Mouse (Mus musculus) midbrain, embryonic 15.5 days (tissue): Measurements from ENCODE around the gene Cxcr5. TPM values are rescaled to one million over a fixed set of nuclear protein-coding genes. Genes with fewer than 3 reads are reported as not detected.
A peak's percentile ranks its signal among the peaks of the same experiment; 100 is the strongest.

Experiments used
- ATAC-seq: fragments of 200-750 bp; cut with Nextera tagmentation; replicated peaks from 2 replicates; pipeline ENCODE4 v1.8.0; 2017; ENCODE audit warnings: moderate TSS enrichment
- H3K27ac ChIP-seq: fragments of 300-500 bp; sonication (generic); 2 replicates; pipeline ENCODE4 v1.5.1; 2015; ENCODE audit warnings: mild to moderate bottlenecking, inconsistent platforms
- H3K27me3 ChIP-seq: fragments of 300-500 bp; sonication (generic); replicated peaks from 2 replicates; pipeline ENCODE4 v1.6.1; 2015; ENCODE audit warnings: inconsistent platforms
- H3K36me3 ChIP-seq: fragments of 300-500 bp; sonication (generic); replicated peaks from 2 replicates; pipeline ENCODE4 v1.6.1; 2015; ENCODE audit warnings: inconsistent platforms
- H3K4me1 ChIP-seq: fragments of 300-500 bp; sonication (generic); 2 replicates; pipeline ENCODE4 v1.6.1; 2015; ENCODE audit warnings: inconsistent platforms
- H3K4me2 ChIP-seq: fragments of 300-500 bp; sonication (generic); 2 replicates; pipeline ENCODE4 v1.6.1; 2015; ENCODE audit warnings: inconsistent platforms, mild to moderate bottlenecking, moderate library complexity
- H3K4me3 ChIP-seq: fragments of 300-500 bp; sonication (generic); 2 replicates; pipeline ENCODE4 v1.5.1; 2015; ENCODE audit warnings: mild to moderate bottlenecking, inconsistent platforms
- H3K9ac ChIP-seq: fragments of 300-500 bp; sonication (generic); 2 replicates; pipeline ENCODE4 v1.6.1; 2015; ENCODE audit warnings: mild to moderate bottlenecking, inconsistent platforms
- H3K9me3 ChIP-seq: fragments of 300-500 bp; sonication (generic); 2 replicates; pipeline ENCODE4 v1.6.1; 2016; ENCODE audit warnings: inconsistent platforms
- WGBS: fragments of 180-500 bp; shearing (Covaris S2); methylation state at CpG from one replicate; pipeline ENCODE4 v1.1.7; 2015; ENCODE audit warnings: mixed read lengths; 5-methylcytosine and 5-hydroxymethylcytosine counted together
- polyA plus RNA-seq: library from polyadenylated mRNA; unstranded; fragments of >200 nt; fragmentation: Nextera tagmentation; extraction: Ambion mirVana; gene quantifications from 2 replicates; pipeline ENCODE4 v1.2.1, GENCODE M21; 2015

Cxcr5 gene
- polyA plus RNA-seq, 1 experiment from 2014 or later, result not detected

GRCm38 (mm10) chr9:44598899-44599495, 37.3 kb upstream of the Cxcr5 start:
- ATAC-seq, result peak; percentile 45; the same call in 1 of the 2 replicates
- H3K27me3 ChIP-seq, result no peaks in the 10 kb centered on the region
- WGBS, result 3% methylated on average over 18 of the region's 18 CpGs
- peak overlapping the region; percentile 46 for H3K4me2 ChIP-seq
- peak overlapping the region; percentile 8; the same call in 1 of the 2 replicates for H3K4me3 ChIP-seq
- peaks cover 27% of the 10 kb centered on the region for H3K4me1 ChIP-seq
- H3K9me3 ChIP-seq, result no peaks in the 10 kb centered on the region
- H3K36me3 ChIP-seq, result no peaks in the 10 kb centered on the region
- peak overlapping the region; percentile 13; the same call in 1 of the 2 replicates for H3K9ac ChIP-seq
- H3K27ac ChIP-seq, result peak overlapping the region; percentile 57

- no peak overlapping the region for H3K4me2 ChIP-seq
- H3K9me3 ChIP-seq, result no peaks in the 10 kb centered on the region
- H3K36me3 ChIP-seq, result no peaks in the 10 kb centered on the region
- no peaks in the 10 kb centered on the region for H3K27me3 ChIP-seq
- 75% methylated on average over 2 of the region's 2 CpGs for WGBS
- H3K27ac ChIP-seq, result no peak overlapping the region
- no peak overlapping the region for H3K9ac ChIP-seq
- no peak overlapping the region for H3K4me3 ChIP-seq
- H3K4me1 ChIP-seq, result peaks cover 14% of the 10 kb centered on the region
- ATAC-seq, result no peak
Measured at GRCm38 (mm10) chr9:44597742-44598141, 36.1 kb upstream of the Cxcr5 start.

GRCm38 (mm10) chr9:44595537-44595930, 33.9 kb upstream of the Cxcr5 start:
- H3K36me3 ChIP-seq, result no peaks in the 10 kb centered on the region

GRCm38 (mm10) chr9:44594901-44595536, 33.3 kb upstream of the Cxcr5 start:
- H3K4me2 ChIP-seq, result no peak overlapping the region
- no peak for ATAC-seq
- no peaks in the 10 kb centered on the region for H3K27me3 ChIP-seq
- no peak overlapping the region for H3K9ac ChIP-seq
- no peaks in the 10 kb centered on the region for H3K9me3 ChIP-seq
- no peaks in the 10 kb centered on the region for H3K36me3 ChIP-seq
- WGBS, result 83% methylated on average over 9 of the region's 9 CpGs
- peaks cover 13% of the 10 kb centered on the region for H3K4me1 ChIP-seq
- no peak overlapping the region for H3K4me3 ChIP-seq
- no peak overlapping the region for H3K27ac ChIP-seq

More at GRCm38 (mm10) chr9:44595537-44595930, 33.9 kb upstream of the Cxcr5 start:
- H3K4me3 ChIP-seq, result no peak overlapping the region
- ATAC-seq, result no peak
- H3K4me1 ChIP-seq, result peaks cover 13% of the 10 kb centered on the region
- H3K27ac ChIP-seq, result no peak overlapping the region
- no peaks in the 10 kb centered on the region for H3K9me3 ChIP-seq
- H3K9ac ChIP-seq, result no peak overlapping the region
- no peaks in the 10 kb centered on the region for H3K27me3 ChIP-seq
- WGBS, result 86% methylated on average over 1 of the region's 1 CpGs
- no peak overlapping the region for H3K4me2 ChIP-seq

- Histone ChIP-seq H3K36me3 (no peaks in the 10 kb centered on the region), H3K27ac (no peak overlapping the region), H3K4me3 (no peak overlapping the region), H3K9ac (no peak overlapping the region), H3K4me1 (peaks cover 7% of the 10 kb centered on the region), H3K4me2 (no peak overlapping the region), H3K9me3 (no peaks in the 10 kb centered on the region), H3K27me3 (no peaks in the 10 kb centered on the region)
- ATAC-seq, result no peak
- WGBS, result 83% methylated on average over 4 of the region's 4 CpGs
Measured at GRCm38 (mm10) chr9:44593886-44594285, 32.2 kb upstream of the Cxcr5 start.

- 82% methylated on average over 4 of the region's 4 CpGs for WGBS
- ATAC-seq, result no peak
- H3K36me3 ChIP-seq, result no peaks in the 10 kb centered on the region
- no peaks in the 10 kb centered on the region; the same call in 1 of the 2 replicates for H3K4me1 ChIP-seq
- no peak overlapping the region for H3K4me3 ChIP-seq
- no peak overlapping the region for H3K4me2 ChIP-seq
- H3K27ac ChIP-seq, result no peak overlapping the region
- no peaks in the 10 kb centered on the region for H3K9me3 ChIP-seq
- H3K9ac ChIP-seq, result no peak overlapping the region
- H3K27me3 ChIP-seq, result no peaks in the 10 kb centered on the region
Measured at GRCm38 (mm10) chr9:44593221-44593620, 31.5 kb upstream of the Cxcr5 start.

GRCm38 (mm10) chr9:44591595-44592188, 30.0 kb upstream of the Cxcr5 start:
- 82% methylated on average over 7 of the region's 7 CpGs for WGBS

GRCm38 (mm10) chr9:44590969-44591368, 29.3 kb upstream of the Cxcr5 start:
- no peak overlapping the region for H3K27ac ChIP-seq
- H3K27me3 ChIP-seq, result no peaks in the 10 kb centered on the region
- H3K36me3 ChIP-seq, result no peaks in the 10 kb centered on the region
- H3K4me3 ChIP-seq, result no peak overlapping the region
- no peak for ATAC-seq
- no peak overlapping the region for H3K9ac ChIP-seq
- H3K4me1 ChIP-seq, result no peaks in the 10 kb centered on the region
- H3K4me2 ChIP-seq, result no peak overlapping the region
- WGBS, result 12% methylated on average over 2 of the region's 2 CpGs
- H3K9me3 ChIP-seq, result no peaks in the 10 kb centered on the region

More at GRCm38 (mm10) chr9:44591595-44592188, 30.0 kb upstream of the Cxcr5 start:
- no peak overlapping the region for H3K9ac ChIP-seq
- no peaks in the 10 kb centered on the region for H3K9me3 ChIP-seq
- H3K36me3 ChIP-seq, result no peaks in the 10 kb centered on the region
- no peak for ATAC-seq
- no peaks in the 10 kb centered on the region for H3K4me1 ChIP-seq
- no peaks in the 10 kb centered on the region for H3K27me3 ChIP-seq
- H3K4me2 ChIP-seq, result no peak overlapping the region
- H3K27ac ChIP-seq, result no peak overlapping the region
- no peak overlapping the region for H3K4me3 ChIP-seq

GRCm38 (mm10) chr9:44589095-44589494, 27.4 kb upstream of the Cxcr5 start:
- H3K4me1 ChIP-seq, result no peaks in the 10 kb centered on the region
- no peak for ATAC-seq
- H3K27ac ChIP-seq, result no peak overlapping the region
- H3K27me3 ChIP-seq, result no peaks in the 10 kb centered on the region
- no peak overlapping the region for H3K4me2 ChIP-seq
- H3K36me3 ChIP-seq, result no peaks in the 10 kb centered on the region
- H3K9ac ChIP-seq, result no peak overlapping the region
- 0 out of 2 replicates have a peak, but pooled peaks cover 2% of the 10 kb centered on the region for H3K9me3 ChIP-seq
- no peak overlapping the region for H3K4me3 ChIP-seq

- WGBS, result 79% methylated on average over 9 of the region's 9 CpGs
- H3K9me3 ChIP-seq, result 0 out of 2 replicates have a peak, but pooled peaks cover 5% of the 10 kb centered on the region
- no peaks in the 10 kb centered on the region for H3K4me1 ChIP-seq
- no peak overlapping the region for H3K4me3 ChIP-seq
- H3K27ac ChIP-seq, result no peak overlapping the region
- ATAC-seq, result no peak
- H3K9ac ChIP-seq, result no peak overlapping the region
- no peak overlapping the region for H3K4me2 ChIP-seq
- no peaks in the 10 kb centered on the region for H3K36me3 ChIP-seq
- no peaks in the 10 kb centered on the region for H3K27me3 ChIP-seq
Measured at GRCm38 (mm10) chr9:44588605-44589004, 26.9 kb upstream of the Cxcr5 start.

- Histone ChIP-seq H3K4me3 (no peak overlapping the region), H3K27ac (no peak overlapping the region), H3K27me3 (no peaks in the 10 kb centered on the region), H3K36me3 (no peaks in the 10 kb centered on the region), H3K4me1 (no peaks in the 10 kb centered on the region), H3K9me3 (0 out of 2 replicates have a peak, but pooled peaks cover 5% of the 10 kb centered on the region), H3K4me2 (no peak overlapping the region), H3K9ac (no peak overlapping the region)
- WGBS, result 90% methylated on average over 9 of the region's 9 CpGs
- ATAC-seq, result no peak
Measured at GRCm38 (mm10) chr9:44587262-44588160, 25.8 kb upstream of the Cxcr5 start.
